Mouse (Mus musculus) heart, adult 11 months (tissue): ENCODE results near the gene Acot3.
"Not testable (repeated sequence)": the region's sequence is repeated elsewhere in the genome, so short reads cannot be mapped to it uniquely, and the experiment has no call there.

Experiments used
- DNase-seq: peaks from one replicate; pipeline ENCODE4 v3.0.0; 2022

Acot3 gene

GRCm38 (mm10) chr12:84044045-84044444, 7.9 kb upstream of the Acot3 start:
- DNase-seq, result peak; percentile 16

- DNase-seq, result peak; percentile 40
Observed at GRCm38 (mm10) chr12:84046906-84047305, 5.0 kb upstream of the Acot3 start.

- DNase-seq, result peak; percentile 76
Observed at GRCm38 (mm10) chr12:84050744-84051143, 1.2 kb upstream of the Acot3 start.

GRCm38 (mm10) chr12:84052609-84053008, 665 bp downstream of the Acot3 start:
- DNase-seq, result no peak

GRCm38 (mm10) chr12:84053173-84053572, 1.2 kb downstream of the Acot3 start:
- DNase-seq, result peak; percentile 55

GRCm38 (mm10) chr12:84053679-84054391, 1.9 kb downstream of the Acot3 start:
- no peak for DNase-seq

- DNase-seq, result no peak
Observed at GRCm38 (mm10) chr12:84060946-84061345, 9.0 kb downstream of the Acot3 start.

- DNase-seq, result peak; percentile 72
Observed at GRCm38 (mm10) chr12:84062336-84062735, 10.4 kb downstream of the Acot3 start.

- peak; percentile 88 for DNase-seq
Observed at GRCm38 (mm10) chr12:84063228-84063627, 11.3 kb downstream of the Acot3 start.

- no peak for DNase-seq
Observed at GRCm38 (mm10) chr12:84063833-84064232, 11.9 kb downstream of the Acot3 start.

GRCm38 (mm10) chr12:84064621-84065020, 12.7 kb downstream of the Acot3 start:
- peak; percentile 86 for DNase-seq

GRCm38 (mm10) chr12:84067752-84068151, 15.8 kb downstream of the Acot3 start:
- DNase-seq, result peak; percentile 74

GRCm38 (mm10) chr12:84068296-84068695, 16.4 kb downstream of the Acot3 start:
- peak; percentile 74 for DNase-seq

- no peak for DNase-seq
Observed at GRCm38 (mm10) chr12:84068986-84069385, 17.0 kb downstream of the Acot3 start, which contains the start of gene Acot5. TSS of gene Acot5 (plus strand) at chr12:84069325.

- DNase-seq, result peak; percentile 94
Observed at GRCm38 (mm10) chr12:84069582-84069981, 17.6 kb downstream of the Acot3 start.

GRCm38 (mm10) chr12:84071696-84072095, 19.8 kb downstream of the Acot3 start:
- peak; percentile 6 for DNase-seq

- DNase-seq, result peak; percentile 73
Observed at GRCm38 (mm10) chr12:84077371-84077990, 25.5 kb downstream of the Acot3 start.

- DNase-seq, result no peak
Observed at GRCm38 (mm10) chr12:84083842-84084241, 31.9 kb downstream of the Acot3 start.

GRCm38 (mm10) chr12:84084581-84084980, 32.6 kb downstream of the Acot3 start:
- no peak for DNase-seq

- DNase-seq, result not testable (repeated sequence)
Observed at GRCm38 (mm10) chr12:84094666-84095065, 42.7 kb downstream of the Acot3 start.

GRCm38 (mm10) chr12:84099605-84100004, 47.7 kb downstream of the Acot3 start:
- peak; percentile 28 for DNase-seq

GRCm38 (mm10) chr12:84100071-84100470, 48.1 kb downstream of the Acot3 start:
- peak; percentile 62 for DNase-seq

GRCm38 (mm10) chr12:84100604-84101492, 48.9 kb downstream of the Acot3 start, which contains the start of gene Acot6:
TSS of gene Acot6 (plus strand) at chr12:84100654.
- DNase-seq, result peak; percentile 92
